Mouse (Mus musculus) lung, postnatal 0 days (tissue): ENCODE results near the gene Gfod2.

Source experiments
- CTCF ChIP-seq: IDR thresholded peaks from 2 replicates; pipeline ENCODE4 v1.5.1; 2016; ENCODE audit warnings: antibody characterized with exemption, mild to moderate bottlenecking
- EP300 ChIP-seq: IDR thresholded peaks from 2 replicates; pipeline ENCODE4 v1.6.1; 2016; ENCODE audit warnings: antibody characterized with exemption, mild to moderate bottlenecking, control low read depth

DNA sequence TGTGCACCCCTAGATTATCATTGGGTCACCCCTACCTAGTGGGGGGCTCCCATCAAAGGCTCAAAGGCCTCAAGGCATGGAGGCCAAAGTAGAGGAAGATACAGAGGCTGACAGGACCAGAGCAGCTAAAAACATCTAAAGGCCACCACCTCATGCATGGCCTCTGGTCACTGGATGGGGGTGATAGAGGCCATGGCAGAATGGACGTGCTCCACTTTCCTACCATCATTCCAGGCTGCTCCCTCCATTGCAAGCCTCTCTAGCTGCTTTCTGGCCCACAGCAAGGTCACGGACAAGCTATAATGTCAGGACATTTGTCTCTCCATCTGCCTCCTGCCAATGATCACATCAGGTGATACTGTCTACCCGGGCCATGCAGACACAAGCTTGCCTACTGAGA, 46.2 kb downstream of the Gfod2 start:
- TF ChIP-seq CTCF, result no peak
- TF ChIP-seq EP300, result no peak
